ENCODE assay signal across 14 mouse cellular contexts in genomic region chr12:52939324-52939946, GRCm38 (mm10).
A peak's percentile ranks its signal among the peaks of the same experiment; 100 is the strongest.
DNase-seq lines count a peak whose midpoint lies in the region; ATAC-seq and TF ChIP-seq lines count a peak whose summit lies in the region.
"Had no signal": no experiment of that assay in that cellular context is flagged by ENCODE, and none has a peak within 500 bp of the region (broad histone marks: within the 10 kb centered on the region; RNA-seq: fewer than 3 reads in every experiment).

No protein-coding gene starts in this region.

- 0 out of 2 replicates have a peak, but pooled peaks have one; percentile 29 for ATAC-seq in forebrain, embryonic 15.5 days (replicated peaks)
- ATAC-seq in megakaryocyte-erythroid progenitor cell, adult 5-6 weeks (replicated peaks; ENCODE audit: low FRiP score, low TSS enrichment, poor library complexity, severe bottlenecking), result 0 out of 2 replicates have a peak, but pooled peaks have one; percentile 34

- TF ChIP-seq CTCF in lung, adult 2 months (IDR thresholded peaks at IDR 0.05; ENCODE audit: insufficient read depth, low read length), result no peak

- TF ChIP-seq POLR2A in lung, adult 2 months (IDR thresholded peaks at IDR 0.05; ENCODE audit: borderline replicate concordance, extremely low read depth, low read depth, low read length), result no peak

- no peaks in the 10 kb centered on the region for H3K27me3 ChIP-seq in forebrain, embryonic 15.5 days
- H3K27me3 ChIP-seq in forebrain, embryonic 10.5 days (ENCODE audit: poor library complexity, severe bottlenecking), result peaks cover 6% of the 10 kb centered on the region; the same call in 1 of the 2 replicates
- H3K27me3 ChIP-seq: heart, embryonic 15.5 days; limb, embryonic 15.5 days; lung, embryonic 15.5 days had no signal

- peaks cover 10% of the 10 kb centered on the region; the same call in 1 of the 2 replicates for H3K4me1 ChIP-seq in forebrain, embryonic 15.5 days
- H3K4me1 ChIP-seq in forebrain, embryonic 10.5 days, result peaks cover 10% of the 10 kb centered on the region
- no peaks in the 10 kb centered on the region for H3K4me1 ChIP-seq in lung, adult 2 months (ENCODE audit: control insufficient read depth, insufficient read depth, low read length)
- H3K4me1 ChIP-seq: heart, embryonic 15.5 days; lung, embryonic 15.5 days had no signal

- H3K9me3 ChIP-seq in forebrain, embryonic 15.5 days, result no peaks in the 10 kb centered on the region
- H3K9me3 ChIP-seq in forebrain, embryonic 10.5 days, result no peaks in the 10 kb centered on the region
- H3K9me3 ChIP-seq: heart, embryonic 15.5 days; limb, embryonic 15.5 days; lung, embryonic 15.5 days had no signal

- WGBS in forebrain, embryonic 15.5 days, result 73% methylated on average over 15 of the region's 15 CpGs
- 82% methylated on average over 15 of the region's 15 CpGs for WGBS in forebrain, embryonic 10.5 days
- WGBS in lung, adult 2 months, result 45% methylated on average over 15 of the region's 15 CpGs

- DNase-seq in forebrain, embryonic 10.5 days (ENCODE audit: extremely low spot score, low spot score), result no peak
- peak; percentile 90 for DNase-seq in A20 (ENCODE audit: low read depth, low spot score)
- DNase-seq in embryo, embryonic 11 days, result peak; percentile 27
- DNase-seq in right cerebral cortex, postnatal 4 days, result no peak
- DNase-seq in lung, adult 2 months, result no peak
- no peak for DNase-seq in adrenal gland, adult (ENCODE audit: inconsistent age in 2 of 2, low spot score in 1 of 2)
- DNase-seq: gastrocnemius, postnatal 14 days had no signal

- H3K4me3 ChIP-seq in forebrain, embryonic 15.5 days, result no peak overlapping the region
- no peak overlapping the region for H3K4me3 ChIP-seq in forebrain, embryonic 10.5 days
- H3K4me3 ChIP-seq in lung, adult 2 months (replicated peaks; ENCODE audit: extremely low read depth, low read depth, low read length), result no peak overlapping the region
- H3K4me3 ChIP-seq: heart, embryonic 15.5 days; limb, embryonic 15.5 days; lung, embryonic 15.5 days had no signal

- no peak overlapping the region for H3K4me2 ChIP-seq in forebrain, embryonic 15.5 days (replicated peaks)
- H3K4me2 ChIP-seq: heart, embryonic 15.5 days; hindbrain, embryonic 14.5 days; limb, embryonic 15.5 days; lung, embryonic 15.5 days; midbrain, embryonic 11.5 days had no signal

- H3K9ac ChIP-seq in forebrain, embryonic 15.5 days (replicated peaks), result no peak overlapping the region
- H3K9ac ChIP-seq: heart, embryonic 15.5 days; hindbrain, embryonic 14.5 days; limb, embryonic 15.5 days; lung, embryonic 15.5 days had no signal

- no peak overlapping the region for H3K27ac ChIP-seq in forebrain, embryonic 15.5 days (replicated peaks)
- H3K27ac ChIP-seq in forebrain, embryonic 10.5 days, result no peak overlapping the region
- H3K27ac ChIP-seq: heart, embryonic 15.5 days; hindbrain, embryonic 14.5 days; limb, embryonic 15.5 days; lung, embryonic 15.5 days had no signal

- H3K36me3 ChIP-seq in forebrain, embryonic 15.5 days, result no peaks in the 10 kb centered on the region
- H3K36me3 ChIP-seq in forebrain, embryonic 10.5 days (replicated peaks), result no peaks in the 10 kb centered on the region
- H3K36me3 ChIP-seq: heart, embryonic 15.5 days; limb, embryonic 15.5 days; lung, embryonic 15.5 days had no signal

Comparison
In these comparisons a context has a peak if more than half of its experiments do, and no peak if none do; other contexts are left out.
1. DNase-seq: peak in A20 (single experiment) and embryo, embryonic 11 days (single experiment); none in forebrain, embryonic 10.5 days (single experiment), right cerebral cortex, postnatal 4 days (single experiment), lung, adult 2 months (single experiment) and adrenal gland, adult (0 of 2).